Mouse (Mus musculus) left cerebral cortex, postnatal 25 days (tissue): ENCODE results near the gene Cd244a. TPM values are rescaled to one million over a fixed set of nuclear protein-coding genes. Genes with fewer than 3 reads are reported as not detected.

Source experiments
- DNase-seq, 2 experiments: peaks; one replicate each; pipeline ENCODE4 v3.0.0; 2022; ENCODE audit warnings: low spot score in 2 of 2, mixed read lengths in 1 of 2
- intact Hi-C: fragments of 180-260 bp; cut with DNase I; formaldehyde crosslinking; loops from one replicate; pipeline ENCODE4 v1.15.1; 2025
- microRNA-seq, 2 experiments: library from miRNA; unstranded; fragments of <30 nt; microRNA quantifications; one replicate each; pipeline ENCODE4 v1.2.0; 2022
- total RNA-seq, 2 experiments: library from RNA; stranded (reverse); gene quantifications; 2 replicates each; pipeline ENCODE4 v1.2.3; 2021

The Cd244a gene
- total RNA-seq, 2 experiments from 2014 or later = not detected

DNA sequence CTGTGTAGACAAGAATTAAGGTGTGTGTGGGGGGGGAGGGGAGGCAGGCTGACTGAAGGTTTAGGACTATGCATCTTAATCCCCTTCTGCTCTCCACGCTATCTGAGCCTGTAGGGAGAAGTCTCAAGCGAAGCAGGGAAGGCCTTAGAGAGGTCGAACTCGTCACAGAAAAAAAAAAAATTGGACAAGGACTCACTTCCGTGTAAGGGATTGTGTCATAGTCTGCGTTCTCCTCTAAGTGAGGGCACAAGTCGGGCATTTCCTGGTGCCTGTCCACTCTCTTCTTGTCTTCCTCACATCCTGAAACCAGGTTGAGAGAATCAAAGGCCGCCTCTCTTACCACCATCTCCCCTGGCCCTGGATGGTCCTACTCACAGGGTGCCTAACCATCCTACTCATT, 78.1 kb downstream of the Cd244a start:
- no peak for DNase-seq
- intact Hi-C loops = no loop called here

DNA sequence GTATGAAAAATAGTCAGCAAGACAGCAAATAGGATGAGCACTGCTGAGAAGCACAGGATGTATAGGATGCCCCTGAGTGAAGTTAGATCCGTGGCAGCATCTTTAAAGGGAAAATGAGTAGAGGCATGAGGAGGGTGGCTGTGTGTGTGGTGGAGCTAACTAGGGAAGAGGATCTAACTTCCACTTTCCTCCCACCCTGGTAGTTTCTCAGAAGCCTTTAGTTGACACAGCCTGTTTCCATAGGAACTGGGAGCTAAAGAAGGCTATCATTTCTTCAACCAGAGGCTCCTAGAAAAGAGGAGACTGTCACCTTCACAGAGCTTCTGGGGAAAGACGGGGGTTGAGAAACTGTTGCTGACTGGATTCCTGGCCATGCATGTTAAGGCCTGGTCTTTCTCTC, 79.7 kb downstream of the Cd244a start:
- peak in 1 of 2 experiments; percentile 69 for DNase-seq
- intact Hi-C loops = no loop called here

DNA sequence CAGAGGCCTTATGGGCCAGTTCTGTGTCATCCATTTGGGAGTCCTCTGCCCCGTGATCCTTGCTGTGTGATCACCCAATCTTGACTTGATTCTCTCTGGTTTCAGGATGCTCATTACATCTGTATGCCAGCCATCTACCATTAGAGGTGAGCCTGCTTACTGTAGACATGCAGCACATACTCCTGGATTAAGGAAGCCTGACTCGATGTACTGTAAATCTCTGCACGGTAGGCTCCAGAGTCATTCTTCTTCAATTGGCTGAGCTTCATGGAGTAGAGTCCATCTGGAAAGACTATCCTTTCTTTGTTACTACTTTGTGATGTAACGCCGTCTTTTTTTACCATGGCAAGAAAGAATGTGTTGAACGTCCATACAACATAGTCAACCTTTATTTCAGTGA, 81.8 kb downstream of the Cd244a start:
- intact Hi-C loops = no loop called here
- DNase-seq = no peak

DNA sequence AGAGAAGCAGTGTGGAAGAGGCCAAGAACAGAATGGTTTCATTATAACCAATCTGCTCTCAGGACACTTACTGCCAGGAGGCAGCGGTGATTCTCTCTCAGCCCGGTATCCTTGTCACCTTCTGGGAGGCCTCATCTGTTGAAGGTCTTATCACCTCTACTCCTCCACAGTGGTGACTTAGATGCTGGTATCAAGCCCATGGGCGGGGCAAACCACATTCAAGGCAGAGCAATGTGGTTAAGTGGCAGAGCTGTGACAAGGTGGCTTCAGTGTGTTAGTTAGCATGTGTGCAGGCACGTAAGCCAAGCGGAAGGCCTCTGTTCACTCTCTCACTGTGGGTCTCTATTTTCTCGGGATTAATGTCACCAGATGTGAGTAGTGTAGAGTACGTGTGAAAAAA, 84.6 kb downstream of the Cd244a start:
- no peak for DNase-seq
- intact Hi-C loops = no loop called here

DNA sequence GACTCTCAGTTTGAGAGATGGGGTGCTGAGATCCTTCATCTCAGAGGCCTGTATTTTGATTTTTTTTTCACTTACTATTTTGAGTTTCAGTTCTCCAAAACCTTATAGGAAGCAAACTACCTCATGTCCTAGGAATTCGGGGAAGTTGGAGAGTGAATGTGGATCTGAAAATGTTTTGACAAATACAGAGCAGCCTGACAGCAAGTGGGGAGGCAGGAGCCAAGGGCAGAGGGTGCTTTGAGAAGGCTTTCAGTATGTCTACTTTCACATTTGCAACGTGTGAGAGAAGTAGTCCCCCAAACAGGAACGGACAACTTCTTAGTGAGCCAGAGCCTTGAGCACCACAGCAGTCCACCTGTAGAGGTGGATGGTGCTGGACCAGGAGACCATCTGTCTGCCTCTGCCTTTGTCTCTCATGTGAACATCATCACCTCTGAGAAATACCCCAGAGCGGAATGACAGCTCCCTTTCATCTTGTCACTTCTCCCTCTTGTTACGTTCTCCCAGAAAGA, 87.5 kb downstream of the Cd244a start:
- DNase-seq = no peak
- intact Hi-C loops = no loop called here

DNA sequence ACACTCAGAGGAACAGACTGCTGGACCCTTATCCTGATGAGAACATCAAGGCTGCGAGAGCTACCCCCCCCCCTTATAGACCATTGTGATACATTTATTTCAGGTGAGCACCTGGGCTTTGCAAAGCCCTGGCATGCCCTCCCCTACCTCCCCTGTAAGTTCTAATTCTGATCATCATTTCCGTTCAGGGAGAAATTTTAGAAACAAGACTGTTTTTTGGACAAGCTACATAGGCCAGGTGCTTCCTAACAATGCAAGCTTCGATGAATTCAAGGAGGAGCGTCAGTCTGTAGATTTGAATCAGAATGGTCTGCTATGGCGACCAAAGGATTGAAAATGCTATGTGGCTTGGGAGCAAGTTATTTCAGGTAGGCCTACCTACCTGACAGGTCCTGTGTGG, 88.7 kb downstream of the Cd244a start:
- DNase-seq = no peak
- intact Hi-C loops = no loop called here

DNA sequence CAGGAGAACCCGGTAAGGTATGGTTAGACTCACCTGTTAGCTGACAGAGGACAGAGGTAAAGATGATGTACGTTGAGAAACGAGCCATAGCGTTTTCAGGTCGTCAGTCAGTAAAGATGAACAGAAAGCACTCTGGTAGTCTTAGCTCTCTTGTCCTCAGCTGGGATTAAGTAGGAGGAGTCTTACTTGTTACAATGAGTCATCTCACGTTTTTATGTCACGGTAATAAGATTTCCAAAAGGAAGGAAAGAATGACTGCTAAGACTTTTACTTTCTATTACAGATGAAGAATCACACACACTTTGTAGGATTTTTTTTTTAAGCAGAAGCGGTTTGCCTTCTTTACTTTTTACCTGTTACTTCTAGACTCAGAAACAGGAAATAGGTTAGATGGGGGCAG, 89.8 kb downstream of the Cd244a start:
- no peak for DNase-seq
- intact Hi-C loops = no loop called here

DNA sequence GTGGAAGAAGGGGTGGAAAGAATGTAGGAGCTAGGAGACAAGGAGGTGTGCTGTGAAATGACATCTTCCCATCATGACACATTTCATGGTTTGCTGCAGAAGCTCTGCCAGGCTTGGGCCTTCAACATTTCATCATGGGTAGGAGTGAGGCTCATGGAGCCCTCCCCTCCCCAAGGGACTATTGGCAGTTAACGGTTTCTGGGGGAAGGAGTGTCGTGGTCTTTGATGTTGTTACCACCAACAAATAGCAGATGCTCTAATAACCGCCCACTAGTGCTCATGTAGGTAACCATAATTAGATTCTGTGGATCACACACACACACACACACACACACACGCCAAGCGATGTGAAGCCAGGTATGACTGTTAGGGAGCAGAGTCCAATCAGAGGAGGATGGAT, 93.7 kb downstream of the Cd244a start, which contains the start of gene Slamf7:
TSS of gene Slamf7 (minus strand) at position 302 of the 400 bp plus-strand sequence.
- no peak for DNase-seq
- intact Hi-C loops = no loop called here

DNA sequence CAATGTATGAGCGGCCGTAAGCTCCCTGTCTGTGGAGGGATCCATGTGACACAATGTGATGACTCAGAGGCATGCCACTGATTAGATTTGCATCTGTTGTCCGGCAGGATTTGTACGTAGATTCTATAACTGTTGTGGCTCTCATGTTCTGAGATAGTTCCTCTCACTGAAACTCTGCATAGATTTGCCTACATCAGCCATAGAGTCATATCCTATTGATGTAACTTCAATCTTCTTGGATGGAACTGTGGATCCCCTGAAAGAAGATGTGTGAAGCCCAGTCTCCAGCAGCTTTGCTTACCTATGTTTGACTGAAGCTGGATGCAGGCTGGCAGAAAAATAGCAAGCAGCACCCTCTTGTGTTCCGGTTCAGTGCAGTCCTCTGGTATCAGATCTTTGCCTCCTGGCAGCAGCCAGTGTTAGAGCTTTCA, 99.6 kb downstream of the Cd244a start:
- peak; percentile 52 to 66 for DNase-seq
- intact Hi-C loops = loop anchor here (5.0 kb wide), 2 partner anchors 46 to 91 kb away; no protein-coding TSS in a partner anchor

Small RNAs within 50 kb of the gene (microRNA-seq; reads per million reads assigned to microRNA genes)
- 0 reads per million in 2 experiments for gene Mir7683

Other genes starting within 250 kb of the Cd244a start
- gene Dedd, start 230.0 kb upstream of the Cd244a start, total RNA-seq = 10 to 100 TPM; 38.2 to 39.8 TPM
- gene Nit1, start 213.5 kb upstream of the Cd244a start, total RNA-seq = 10 to 100 TPM; 42.2 to 43.4 TPM
- 100 to 1,000 TPM; 154 to 158 TPM for gene Pfdn2, start 213.5 kb upstream of the Cd244a start, total RNA-seq
- gene Klhdc9, start 198.4 kb upstream of the Cd244a start, total RNA-seq = 1 to 10 TPM; 6.2 TPM
- gene Nectin4, start 189.1 kb upstream of the Cd244a start, total RNA-seq = 1 to 10 TPM; 1.9 to 2.1 TPM
- 1 to 10 TPM; 1.9 to 2.8 TPM for gene Arhgap30, start 170.2 kb upstream of the Cd244a start, total RNA-seq
- 100 to 1,000 TPM; 105 TPM for gene Usf1, start 147.9 kb upstream of the Cd244a start, total RNA-seq
- 1 to 10 TPM; 2.0 to 3.0 TPM for gene Tstd1, start 140.3 kb upstream of the Cd244a start, total RNA-seq
- gene F11r, start 121.7 kb upstream of the Cd244a start, total RNA-seq = 1 to 10 TPM; 5.5 to 7.2 TPM
- gene Alyref2, start 55.7 kb upstream of the Cd244a start, total RNA-seq = 1 to 10 TPM; 5.3 TPM
- not detected for gene Itln1, start 23.9 kb upstream of the Cd244a start, total RNA-seq
- not detected for gene Ly9, start 48.2 kb downstream of the Cd244a start, total RNA-seq
- gene Slamf7, start 93.8 kb downstream of the Cd244a start, total RNA-seq = not detected
- 1 to 10 TPM in 1 of 2 experiments, under 1 TPM in 1; 0.27 to 1.0 TPM for gene Cd48, start 122.8 kb downstream of the Cd244a start, total RNA-seq
- gene Slamf1, start 207.9 kb downstream of the Cd244a start, total RNA-seq = under 1 TPM; 0.39 to 0.64 TPM